Mouse (Mus musculus): ENCODE measurements at regions not wholly inside any gene's neighbourhood (a gene's known extent, or its start where the extent isn't known, plus 50 kb on each side); places are given as distances from the start of the nearest gene placed in this dataset.

GRCm38 (mm10) chr5:97655266-97655665, 198.4 kb upstream of the Gk2 start:
- TF ChIP-seq EP300 (IDR thresholded peaks at IDR 0.05; ENCODE audit: low read length) (no peak), TBP (conservative IDR thresholded peaks at IDR 0.05; ENCODE audit: low read depth, low read length) (no peak), ETS1 (conservative IDR thresholded peaks at IDR 0.05; ENCODE audit: low read depth, low read length) (no peak), MEF2A (IDR thresholded peaks at IDR 0.05; ENCODE audit: borderline replicate concordance, low read depth, low read length) (no peak), CHD2 (IDR thresholded peaks at IDR 0.05; ENCODE audit: low read length) (no peak), POLR2A (IDR thresholded peaks at IDR 0.05; ENCODE audit: low read depth, low read length) (no peak)
